Mouse (Mus musculus): Measurements from ENCODE around the gene Tep1.

- TF ChIP-seq POU5F1 (IDR thresholded peaks at IDR 0.05; ENCODE audit: borderline replicate concordance, low read length) (no peak), CTCF (conservative IDR thresholded peaks at IDR 0.05; ENCODE audit: low read length) (no peak)
These were observed 35.9 kb downstream of the Tep1 start for GRCm38 (mm10) chr14:50834435-50834834.

All from E14TG2a.4 (cell line).